Mouse (Mus musculus) heart, embryonic 15.5 days (tissue): ENCODE results near the gene Nfxl1. TPM values are rescaled to one million over a fixed set of nuclear protein-coding genes. Genes with fewer than 3 reads are reported as not detected.

Source experiments
- ATAC-seq: fragments of 200-750 bp; cut with Nextera tagmentation; replicated peaks from 2 replicates; pipeline ENCODE4 v1.8.0; 2017; ENCODE audit warnings: low read depth, moderate TSS enrichment; ENCODE audit not compliant: insufficient number of reproducible peaks, insufficient read depth, low FRiP score
- H3K27ac ChIP-seq: fragments of 300-500 bp; sonication (generic); 2 replicates; pipeline ENCODE4 v1.5.1; 2015; ENCODE audit warnings: mild to moderate bottlenecking, inconsistent platforms
- H3K27me3 ChIP-seq: fragments of 300-500 bp; sonication (generic); 2 replicates; pipeline ENCODE4 v1.6.1; 2015; ENCODE audit warnings: inconsistent platforms
- H3K36me3 ChIP-seq: fragments of 300-500 bp; sonication (generic); 2 replicates; pipeline ENCODE4 v1.6.1; 2015; ENCODE audit warnings: mild to moderate bottlenecking, inconsistent platforms
- H3K4me1 ChIP-seq: fragments of 300-500 bp; sonication (generic); replicated peaks from 2 replicates; pipeline ENCODE4 v1.6.1; 2015; ENCODE audit warnings: inconsistent platforms
- H3K4me2 ChIP-seq: fragments of 300-500 bp; sonication (generic); 2 replicates; pipeline ENCODE4 v1.6.1; 2015; ENCODE audit warnings: inconsistent platforms, mild to moderate bottlenecking, moderate library complexity
- H3K4me3 ChIP-seq: fragments of 300-500 bp; sonication (generic); 2 replicates; pipeline ENCODE4 v1.5.1; 2015; ENCODE audit warnings: mild to moderate bottlenecking, inconsistent platforms
- H3K9ac ChIP-seq: fragments of 300-500 bp; sonication (generic); 2 replicates; pipeline ENCODE4 v1.6.1; 2015; ENCODE audit warnings: mild to moderate bottlenecking, inconsistent platforms
- H3K9me3 ChIP-seq: fragments of 300-500 bp; sonication (generic); replicated peaks from 2 replicates; pipeline ENCODE4 v1.6.1; 2016; ENCODE audit warnings: inconsistent platforms
- WGBS: fragments of 180-500 bp; shearing (Covaris S2); methylation state at CpG from one replicate; pipeline ENCODE4 v1.1.7; 2015; ENCODE audit warnings: mixed read lengths; 5-methylcytosine and 5-hydroxymethylcytosine counted together
- polyA plus RNA-seq: library from polyadenylated mRNA; unstranded; fragments of >200 nt; fragmentation: Nextera tagmentation; extraction: Ambion mirVana; gene quantifications from 2 replicates; pipeline ENCODE4 v1.2.1, GENCODE M21; 2015

Gene Nfxl1
- polyA plus RNA-seq, 1 experiment from 2014 or later = 8.3 TPM

- no peak overlapping the region for H3K4me3 ChIP-seq
- no peaks in the 10 kb centered on the region for H3K36me3 ChIP-seq
- no peak overlapping the region for H3K27ac ChIP-seq
- no peak for ATAC-seq
- WGBS = 54% methylated on average over 10 of the region's 10 CpGs
- H3K27me3 ChIP-seq = peaks cover 2% of the 10 kb centered on the region
- H3K4me1 ChIP-seq = peaks cover 62% of the 10 kb centered on the region
- H3K9ac ChIP-seq = no peak overlapping the region
- H3K9me3 ChIP-seq = no peaks in the 10 kb centered on the region
- H3K4me2 ChIP-seq = no peak overlapping the region
Measured at GRCm38 (mm10) chr5:72498271-72498670, 61.2 kb downstream of the Nfxl1 start.

GRCm38 (mm10) chr5:72496756-72497155 is 62.7 kb downstream of the Nfxl1 start:
- Histone ChIP-seq H3K4me1 (peaks cover 54% of the 10 kb centered on the region), H3K27ac (no peak overlapping the region), H3K4me2 (no peak overlapping the region), H3K9me3 (no peaks in the 10 kb centered on the region), H3K4me3 (no peak overlapping the region), H3K9ac (no peak overlapping the region), H3K27me3 (no peaks in the 10 kb centered on the region), H3K36me3 (no peaks in the 10 kb centered on the region)
- ATAC-seq = no peak
- WGBS = 51% methylated on average over 4 of the region's 4 CpGs

GRCm38 (mm10) chr5:72493906-72494305 is 65.6 kb downstream of the Nfxl1 start:
- H3K36me3 ChIP-seq = no peaks in the 10 kb centered on the region; the same call in 1 of the 2 replicates
- H3K4me3 ChIP-seq = no peak overlapping the region
- peak overlapping the region; percentile 39 for H3K4me2 ChIP-seq
- H3K9ac ChIP-seq = no peak overlapping the region
- WGBS = 25% methylated on average over 7 of the region's 7 CpGs
- no peaks in the 10 kb centered on the region for H3K27me3 ChIP-seq
- peaks cover 40% of the 10 kb centered on the region for H3K4me1 ChIP-seq
- no peaks in the 10 kb centered on the region for H3K9me3 ChIP-seq
- peak; percentile 83 for ATAC-seq
- peak overlapping the region; percentile 87 for H3K27ac ChIP-seq

- H3K9ac ChIP-seq = no peak overlapping the region
- no peak for ATAC-seq
- peaks cover 15% of the 10 kb centered on the region for H3K4me1 ChIP-seq
- no peaks in the 10 kb centered on the region for H3K27me3 ChIP-seq
- no peak overlapping the region for H3K4me3 ChIP-seq
- no peak overlapping the region for H3K4me2 ChIP-seq
- H3K36me3 ChIP-seq = no peaks in the 10 kb centered on the region; the same call in 1 of the 2 replicates
- 37% methylated on average over 2 of the region's 2 CpGs for WGBS
- no peaks in the 10 kb centered on the region for H3K9me3 ChIP-seq
- H3K27ac ChIP-seq = no peak overlapping the region
Measured at GRCm38 (mm10) chr5:72491232-72491631, 68.3 kb downstream of the Nfxl1 start.

GRCm38 (mm10) chr5:72480456-72480855 is 79.0 kb downstream of the Nfxl1 start:
- no peaks in the 10 kb centered on the region for H3K36me3 ChIP-seq
- no peak overlapping the region for H3K4me3 ChIP-seq
- WGBS = 51% methylated on average over 7 of the region's 7 CpGs
- no peaks in the 10 kb centered on the region for H3K9me3 ChIP-seq
- no peaks in the 10 kb centered on the region for H3K27me3 ChIP-seq
- H3K4me1 ChIP-seq = no peaks in the 10 kb centered on the region
- H3K27ac ChIP-seq = no peak overlapping the region
- no peak for ATAC-seq
- no peak overlapping the region for H3K9ac ChIP-seq
- H3K4me2 ChIP-seq = no peak overlapping the region

- Histone ChIP-seq H3K27me3 (no peaks in the 10 kb centered on the region), H3K4me1 (peaks cover 10% of the 10 kb centered on the region; the same call in 1 of the 2 replicates), H3K27ac (peak overlapping the region; percentile 29; the same call in 1 of the 2 replicates), H3K4me2 (no peak overlapping the region), H3K4me3 (no peak overlapping the region), H3K9me3 (no peaks in the 10 kb centered on the region), H3K36me3 (no peaks in the 10 kb centered on the region), H3K9ac (no peak overlapping the region)
- ATAC-seq = peak; percentile 62
- 29% methylated on average over 12 of the region's 12 CpGs for WGBS
Measured at GRCm38 (mm10) chr5:72472317-72473009, 87.0 kb downstream of the Nfxl1 start.

- H3K9me3 ChIP-seq = no peaks in the 10 kb centered on the region
- peaks cover 10% of the 10 kb centered on the region; the same call in 1 of the 2 replicates for H3K4me1 ChIP-seq
- WGBS = 54% methylated on average over 7 of the region's 7 CpGs
- H3K36me3 ChIP-seq = no peaks in the 10 kb centered on the region
- no peak overlapping the region for H3K4me2 ChIP-seq
- H3K4me3 ChIP-seq = no peak overlapping the region
- ATAC-seq = no peak
- no peak overlapping the region for H3K27ac ChIP-seq
- H3K27me3 ChIP-seq = no peaks in the 10 kb centered on the region
- no peak overlapping the region for H3K9ac ChIP-seq
Measured at GRCm38 (mm10) chr5:72471746-72472145, 87.7 kb downstream of the Nfxl1 start.

GRCm38 (mm10) chr5:72464932-72465331 is 94.6 kb downstream of the Nfxl1 start:
- Histone ChIP-seq H3K27ac (no peak overlapping the region), H3K9me3 (no peaks in the 10 kb centered on the region), H3K4me1 (no peaks in the 10 kb centered on the region), H3K9ac (no peak overlapping the region), H3K4me2 (no peak overlapping the region), H3K27me3 (no peaks in the 10 kb centered on the region), H3K36me3 (no peaks in the 10 kb centered on the region), H3K4me3 (no peak overlapping the region)
- ATAC-seq = no peak
- WGBS = 75% methylated on average over 3 of the region's 3 CpGs

Other genes starting within 250 kb of the Nfxl1 start
- 38.6 and 39.2 TPM in 2 replicates for gene Corin, start 55.2 kb downstream of the Nfxl1 start, polyA plus RNA-seq
- 0.09 and 0.14 TPM in 2 replicates for gene Zar1, start 21.6 kb upstream of the Nfxl1 start, polyA plus RNA-seq
- gene Gm5868, start 27.9 kb upstream of the Nfxl1 start, polyA plus RNA-seq = 0.10 and 0.15 TPM in 2 replicates
- not detected in 2 replicates for gene Cnga1, start 84.6 kb upstream of the Nfxl1 start, polyA plus RNA-seq
- gene Nipal1, start 88.1 kb upstream of the Nfxl1 start, polyA plus RNA-seq = 0.34 and 0.40 TPM in 2 replicates
- gene Txk, start 193.1 kb upstream of the Nfxl1 start, polyA plus RNA-seq = 0.21 and 2.0 TPM in 2 replicates